Mouse (Mus musculus): ENCODE measurements at regions not wholly inside any gene's neighbourhood (a gene's known extent, or its start where the extent isn't known, plus 50 kb on each side); places are given as distances from the start of the nearest gene placed in this dataset.

GRCm38 (mm10) chr13:45286651-45287050, 102.9 kb upstream of the Mylip start:
- Histone ChIP-seq H3K79me2 (ENCODE audit: control insufficient read depth, insufficient read depth) (no peaks in the 10 kb centered on the region), H3K4me2 (ENCODE audit: low read depth) (no peak overlapping the region), H3K4me3 (no peak overlapping the region), H3K27me3 (ENCODE audit: control insufficient read depth, insufficient read depth, insufficient read length) (peaks cover 5% of the 10 kb centered on the region), H3ac (ENCODE audit: control insufficient read depth, insufficient read length) (no peak overlapping the region), H3K36me3 (ENCODE audit: control insufficient read depth, insufficient read depth) (no peaks in the 10 kb centered on the region)
- no peak for TF ChIP-seq MAX (IDR thresholded peaks at IDR 0.05; ENCODE audit: low read depth)
- no peak for TF ChIP-seq REST (IDR thresholded peaks at IDR 0.05; ENCODE audit: insufficient read depth, insufficient read length)

- TF ChIP-seq CEBPB (IDR thresholded peaks at IDR 0.05; ENCODE audit: insufficient read depth, poor library complexity, severe bottlenecking) = no peak
- TF ChIP-seq TCF12 (IDR thresholded peaks at IDR 0.05; ENCODE audit: insufficient read depth, poor library complexity, severe bottlenecking) = no peak
- TF ChIP-seq E2F4 (IDR thresholded peaks at IDR 0.05; ENCODE audit: insufficient read depth) = no peak
- no peak for TF ChIP-seq POLR2AphosphoS2 (IDR thresholded peaks at IDR 0.05; ENCODE audit: insufficient read length, low read depth)
- no peak for TF ChIP-seq REST (IDR thresholded peaks at IDR 0.05; ENCODE audit: insufficient read depth, insufficient read length)
- peaks cover 5% of the 10 kb centered on the region for H3K27me3 ChIP-seq (ENCODE audit: control insufficient read depth, insufficient read depth, insufficient read length)
Measured at GRCm38 (mm10) chr13:45287217-45287616, 102.3 kb upstream of the Mylip start.

GRCm38 (mm10) chr13:45289976-45290375, 99.6 kb upstream of the Mylip start:
- H3K27me3 ChIP-seq (ENCODE audit: control insufficient read depth, insufficient read depth, insufficient read length) = peaks cover 5% of the 10 kb centered on the region
- no peaks in the 10 kb centered on the region for H3K36me3 ChIP-seq (ENCODE audit: control insufficient read depth, insufficient read depth)
- no peak overlapping the region for H3K4me3 ChIP-seq
- no peaks in the 10 kb centered on the region for H3K79me2 ChIP-seq (ENCODE audit: control insufficient read depth, insufficient read depth)
- no peak overlapping the region for H3K4me2 ChIP-seq (ENCODE audit: low read depth)
- no peak overlapping the region for H3ac ChIP-seq (ENCODE audit: control insufficient read depth, insufficient read length)
- TF ChIP-seq E2F4 (IDR thresholded peaks at IDR 0.05; ENCODE audit: insufficient read depth) = no peak
- TF ChIP-seq MAX (IDR thresholded peaks at IDR 0.05; ENCODE audit: low read depth) = no peak
- TF ChIP-seq SRF (IDR thresholded peaks at IDR 0.05; ENCODE audit: control insufficient read depth, insufficient read length, low read depth) = no peak
- TF ChIP-seq TCF3 (IDR thresholded peaks at IDR 0.05; ENCODE audit: insufficient read length, low read depth) = no peak
- TF ChIP-seq MYOG (IDR thresholded peaks at IDR 0.05; ENCODE audit: control insufficient read depth in 1 of 3, insufficient read depth in 1 of 3, insufficient read length in 2 of 3, low read depth in 2 of 3) = no peak
- no peak for TF ChIP-seq REST (IDR thresholded peaks at IDR 0.05; ENCODE audit: insufficient read depth, insufficient read length)
- no peak for TF ChIP-seq POLR2A (IDR thresholded peaks at IDR 0.05; ENCODE audit: insufficient read length, low read depth)
- TF ChIP-seq MYOD1 (IDR thresholded peaks at IDR 0.05; ENCODE audit: control insufficient read depth in 1 of 3, insufficient read length in 2 of 3, low read depth in 2 of 3) = no peak
- TF ChIP-seq POLR2AphosphoS2 (IDR thresholded peaks at IDR 0.05; ENCODE audit: insufficient read length, low read depth) = no peak
- TF ChIP-seq TCF12 (IDR thresholded peaks at IDR 0.05; ENCODE audit: insufficient read depth, poor library complexity, severe bottlenecking) = no peak
- no peak for TF ChIP-seq CEBPB (IDR thresholded peaks at IDR 0.05; ENCODE audit: insufficient read depth, poor library complexity, severe bottlenecking)
- TF ChIP-seq USF1 (IDR thresholded peaks at IDR 0.05; ENCODE audit: low read depth) = no peak

More at GRCm38 (mm10) chr13:45287217-45287616, 102.3 kb upstream of the Mylip start:
- Histone ChIP-seq H3K4me3 (no peak overlapping the region), H3K36me3 (ENCODE audit: control insufficient read depth, insufficient read depth) (no peaks in the 10 kb centered on the region), H3ac (ENCODE audit: control insufficient read depth, insufficient read length) (no peak overlapping the region), H3K79me2 (ENCODE audit: control insufficient read depth, insufficient read depth) (no peaks in the 10 kb centered on the region), H3K4me2 (ENCODE audit: low read depth) (no peak overlapping the region)

GRCm38 (mm10) chr13:45294691-45295090, 94.9 kb upstream of the Mylip start:
- no peak for TF ChIP-seq E2F4 (IDR thresholded peaks at IDR 0.05; ENCODE audit: insufficient read depth)
- TF ChIP-seq MYOD1 (IDR thresholded peaks at IDR 0.05; ENCODE audit: control insufficient read depth in 1 of 3, insufficient read length in 2 of 3, low read depth in 2 of 3) = no peak
- TF ChIP-seq POLR2A (IDR thresholded peaks at IDR 0.05; ENCODE audit: insufficient read length, low read depth) = no peak
- no peak for TF ChIP-seq REST (IDR thresholded peaks at IDR 0.05; ENCODE audit: insufficient read depth, insufficient read length)
- TF ChIP-seq TCF12 (IDR thresholded peaks at IDR 0.05; ENCODE audit: insufficient read depth, poor library complexity, severe bottlenecking) = no peak
- no peak for TF ChIP-seq MYOG (IDR thresholded peaks at IDR 0.05; ENCODE audit: control insufficient read depth in 1 of 3, insufficient read depth in 1 of 3, insufficient read length in 2 of 3, low read depth in 2 of 3)
- no peak for TF ChIP-seq TCF3 (IDR thresholded peaks at IDR 0.05; ENCODE audit: insufficient read length, low read depth)
- TF ChIP-seq MAX (IDR thresholded peaks at IDR 0.05; ENCODE audit: low read depth) = no peak
- TF ChIP-seq CEBPB (IDR thresholded peaks at IDR 0.05; ENCODE audit: insufficient read depth, poor library complexity, severe bottlenecking) = no peak
- TF ChIP-seq SRF (IDR thresholded peaks at IDR 0.05; ENCODE audit: control insufficient read depth, insufficient read length, low read depth) = no peak
- no peak for TF ChIP-seq POLR2AphosphoS2 (IDR thresholded peaks at IDR 0.05; ENCODE audit: insufficient read length, low read depth)
- TF ChIP-seq USF1 (IDR thresholded peaks at IDR 0.05; ENCODE audit: low read depth) = no peak
- no peaks in the 10 kb centered on the region for H3K36me3 ChIP-seq (ENCODE audit: control insufficient read depth, insufficient read depth)
- H3K4me3 ChIP-seq = no peak overlapping the region
- H3ac ChIP-seq (ENCODE audit: control insufficient read depth, insufficient read length) = no peak overlapping the region
- H3K4me2 ChIP-seq (ENCODE audit: low read depth) = no peak overlapping the region
- no peaks in the 10 kb centered on the region for H3K79me2 ChIP-seq (ENCODE audit: control insufficient read depth, insufficient read depth)
- H3K27me3 ChIP-seq (ENCODE audit: control insufficient read depth, insufficient read depth, insufficient read length) = no peaks in the 10 kb centered on the region

- no peaks in the 10 kb centered on the region for H3K79me2 ChIP-seq (ENCODE audit: control insufficient read depth, insufficient read depth)
- no peaks in the 10 kb centered on the region for H3K36me3 ChIP-seq (ENCODE audit: control insufficient read depth, insufficient read depth)
- no peaks in the 10 kb centered on the region for H3K27me3 ChIP-seq (ENCODE audit: control insufficient read depth, insufficient read depth, insufficient read length)
- TF ChIP-seq CEBPB (IDR thresholded peaks at IDR 0.05; ENCODE audit: insufficient read depth, poor library complexity, severe bottlenecking) (no peak), TCF3 (IDR thresholded peaks at IDR 0.05; ENCODE audit: insufficient read length, low read depth) (no peak), REST (IDR thresholded peaks at IDR 0.05; ENCODE audit: insufficient read depth, insufficient read length) (no peak), MYOD1 (IDR thresholded peaks at IDR 0.05; ENCODE audit: control insufficient read depth in 1 of 3, insufficient read length in 2 of 3, low read depth in 2 of 3) (no peak), POLR2A (IDR thresholded peaks at IDR 0.05; ENCODE audit: insufficient read length, low read depth) (no peak), USF1 (IDR thresholded peaks at IDR 0.05; ENCODE audit: low read depth) (no peak), MAX (IDR thresholded peaks at IDR 0.05; ENCODE audit: low read depth) (no peak)
- H3K4me2 ChIP-seq (ENCODE audit: low read depth) = no peak overlapping the region
- H3K4me3 ChIP-seq = no peak overlapping the region
- no peak overlapping the region for H3ac ChIP-seq (ENCODE audit: control insufficient read depth, insufficient read length)
Measured at GRCm38 (mm10) chr13:45300610-45301009, 88.9 kb upstream of the Mylip start.

Data from myocyte (in vitro differentiated cells).